15 mouse cellular contexts compared by ENCODE assay signal in genomic region chr2:62399832-62400231, GRCm38 (mm10).
"Had no signal": no experiment of that assay in that cellular context is flagged by ENCODE, and none has a peak within 500 bp of the region (broad histone marks: within the 10 kb centered on the region; RNA-seq: fewer than 3 reads in every experiment).

No protein-coding gene starts in this region.

- H3K4me3 ChIP-seq: layer of hippocampus, adult 2 months; limb, embryonic 13.5 days; midbrain, embryonic 10.5 days; neural tube, embryonic 12.5 days had no signal

- H3K4me2 ChIP-seq: limb, embryonic 13.5 days; neural tube, embryonic 12.5 days had no signal

- H3K4me1 ChIP-seq: limb, embryonic 13.5 days; midbrain, embryonic 10.5 days; neural tube, embryonic 12.5 days had no signal

- H3K36me3 ChIP-seq: limb, embryonic 13.5 days; midbrain, embryonic 10.5 days; neural tube, embryonic 12.5 days had no signal

- DNase-seq: kidney, adult 8-10 months; kidney, postnatal 10 days; kidney, postnatal 4 days; left cerebral cortex, postnatal 4 days; lung, adult 18-20 months; midbrain, embryonic 14.5 days; retina, postnatal 1 day; right cerebral cortex, postnatal 4 days; thymus, postnatal 4 days had no signal

- H3K27ac ChIP-seq: layer of hippocampus, adult 2 months; limb, embryonic 13.5 days; liver, embryonic 14.5 days; midbrain, embryonic 10.5 days; neural tube, embryonic 12.5 days; stomach, postnatal 0 days had no signal

- H3K27me3 ChIP-seq: limb, embryonic 13.5 days; neural tube, embryonic 12.5 days had no signal

- H3K9me3 ChIP-seq: limb, embryonic 13.5 days; midbrain, embryonic 10.5 days; neural tube, embryonic 12.5 days had no signal

- H3K9ac ChIP-seq: limb, embryonic 13.5 days; liver, embryonic 14.5 days; neural tube, embryonic 12.5 days had no signal
